Mouse (Mus musculus) layer of hippocampus, adult 2 months (tissue): ENCODE data around the gene Wdr70. TPM values are rescaled to one million over a fixed set of nuclear protein-coding genes. Genes with fewer than 3 reads are reported as not detected.

Source experiments
- DNase-seq, 2 experiments: peaks; one replicate each; pipeline ENCODE4 v3.0.0; 2022; ENCODE audit warnings: low spot score in 2 of 2
- H3K27ac ChIP-seq: fragments of 200-600 bp; 2 replicates; pipeline ENCODE4 v1.8.1; 2022
- H3K4me3 ChIP-seq: fragments of 200-600 bp; 2 replicates; pipeline ENCODE4 v1.8.1; 2022; ENCODE audit warnings: mild to moderate bottlenecking
- CTCF ChIP-seq: fragments of 200-600 bp; conservative IDR thresholded peaks from 2 replicates; pipeline ENCODE4 v1.8.1; 2022; ENCODE audit warnings: antibody characterized with exemption, mild to moderate bottlenecking, moderate library complexity
- total RNA-seq, 2 experiments: library from RNA; stranded (reverse); gene quantifications; 2 replicates each; pipeline ENCODE4 v1.2.3; 2021

The Wdr70 gene
- total RNA-seq, 2 experiments from 2014 or later: 30.5 to 33.5 TPM

DNA sequence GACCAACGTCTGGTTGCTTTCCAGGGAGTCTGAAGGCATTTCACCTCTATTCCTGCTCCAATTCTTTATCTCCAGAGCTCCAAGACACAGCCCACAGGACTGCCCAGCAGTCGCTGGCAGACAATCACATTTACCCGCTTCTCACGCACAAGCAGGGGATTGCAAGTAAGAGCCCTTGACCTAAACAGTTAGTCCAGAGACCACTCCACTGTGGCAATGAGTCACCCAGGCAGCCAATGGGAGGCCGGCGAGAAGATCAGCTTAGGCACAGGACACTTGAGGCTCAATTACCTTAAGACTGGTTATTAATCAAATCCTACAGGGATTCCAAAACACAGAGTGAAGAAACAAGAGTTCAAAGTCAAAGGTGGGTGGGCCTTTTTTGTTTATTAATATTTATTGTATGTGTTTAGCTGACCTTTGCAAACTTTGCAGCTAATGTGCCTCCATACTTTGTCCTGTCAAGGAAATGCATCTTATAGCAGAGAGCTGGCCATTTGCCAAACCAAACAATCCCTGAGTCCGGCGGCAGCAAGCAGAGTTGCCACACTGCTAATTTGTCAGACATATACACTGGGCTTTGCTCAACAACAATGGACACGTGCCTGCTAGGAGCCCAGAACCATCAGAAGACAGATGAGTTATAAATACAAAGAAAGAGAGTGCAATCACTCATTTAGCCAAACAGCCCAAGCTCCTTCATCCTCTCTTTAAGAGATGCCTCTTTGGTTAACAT, 207.3 kb downstream of the Wdr70 start:
- DNase-seq: no peak
- H3K27ac ChIP-seq: no peak overlapping the region
- TF ChIP-seq CTCF: no peak
- no peak overlapping the region for H3K4me3 ChIP-seq

DNA sequence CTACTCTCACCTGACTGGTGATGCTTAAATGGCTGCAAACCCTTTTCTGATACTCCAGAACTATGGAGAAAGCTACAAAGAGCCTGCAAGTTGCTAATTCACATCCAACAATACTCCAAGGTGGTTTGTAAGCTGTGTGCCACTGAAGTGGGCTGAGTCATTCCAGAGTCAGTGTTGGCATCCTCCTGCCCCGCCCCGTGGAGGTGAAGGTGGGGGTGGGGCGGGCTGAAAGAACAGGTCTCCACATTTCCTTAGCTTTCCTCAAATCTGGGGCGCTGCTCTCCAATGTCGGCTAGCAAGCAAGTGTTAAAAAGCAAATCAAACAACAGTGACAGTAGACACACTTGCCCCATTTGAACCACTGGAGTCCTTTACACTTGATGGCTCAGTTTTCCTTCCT, 208.7 kb downstream of the Wdr70 start:
- H3K27ac ChIP-seq: no peak overlapping the region
- DNase-seq: no peak
- H3K4me3 ChIP-seq: no peak overlapping the region
- TF ChIP-seq CTCF: no peak

DNA sequence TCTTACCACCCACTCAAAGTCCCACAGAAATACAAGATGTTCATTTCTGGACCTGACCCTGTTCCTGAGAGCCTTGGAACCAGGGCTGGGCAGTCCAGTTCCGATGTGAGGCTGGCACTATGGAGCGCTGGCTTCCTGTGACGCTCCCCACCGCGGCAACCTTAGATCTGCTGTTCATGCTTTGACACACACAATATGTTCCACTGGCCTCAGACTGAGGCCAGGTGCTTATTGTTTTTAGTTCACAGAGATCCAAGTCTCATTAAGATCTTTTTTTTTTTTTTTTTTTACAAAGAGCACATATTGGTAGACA, 209.7 kb downstream of the Wdr70 start:
- TF ChIP-seq CTCF: no peak
- Histone ChIP-seq H3K27ac (no peak overlapping the region), H3K4me3 (no peak overlapping the region)
- DNase-seq: no peak

- DNase-seq: no peak
- Histone ChIP-seq H3K27ac (no peak overlapping the region), H3K4me3 (no peak overlapping the region)
- no peak for TF ChIP-seq CTCF
Observed at GRCm38 (mm10) chr15:7888617-7889361, 210.2 kb downstream of the Wdr70 start.

GRCm38 (mm10) chr15:7886591-7886990, 212.4 kb downstream of the Wdr70 start:
- DNase-seq: no peak
- no peak overlapping the region for H3K27ac ChIP-seq
- no peak overlapping the region for H3K4me3 ChIP-seq
- TF ChIP-seq CTCF: no peak

- TF ChIP-seq CTCF: no peak
- no peak for DNase-seq
- Histone ChIP-seq H3K4me3 (no peak overlapping the region), H3K27ac (no peak overlapping the region)
Observed at GRCm38 (mm10) chr15:7885106-7885505, 213.9 kb downstream of the Wdr70 start.

GRCm38 (mm10) chr15:7884181-7884580, 214.8 kb downstream of the Wdr70 start:
- no peak for DNase-seq
- H3K27ac ChIP-seq: no peak overlapping the region
- H3K4me3 ChIP-seq: no peak overlapping the region
- TF ChIP-seq CTCF: no peak

DNA sequence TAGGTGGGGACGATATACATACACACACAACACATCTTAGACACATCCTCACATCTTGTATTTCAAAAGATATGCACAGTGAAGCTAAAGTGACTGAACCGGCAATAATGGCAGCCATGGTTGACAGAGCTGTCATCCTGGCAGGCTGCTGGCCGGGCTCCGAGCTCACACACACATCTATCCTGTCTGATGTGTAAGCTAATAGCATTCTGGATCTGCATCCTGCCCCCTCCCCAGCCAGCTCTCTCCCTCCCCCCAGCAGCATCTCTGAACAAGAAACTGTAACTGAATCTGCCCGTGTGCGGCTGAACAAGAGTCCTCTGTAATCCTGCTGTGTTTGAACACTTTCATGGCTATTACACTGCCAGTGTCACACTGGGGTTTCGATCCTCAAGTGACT, 219.1 kb downstream of the Wdr70 start:
- no peak for TF ChIP-seq CTCF
- H3K27ac ChIP-seq: no peak overlapping the region
- H3K4me3 ChIP-seq: no peak overlapping the region
- no peak for DNase-seq

GRCm38 (mm10) chr15:7878861-7879260, 220.1 kb downstream of the Wdr70 start:
- H3K4me3 ChIP-seq: no peak overlapping the region
- TF ChIP-seq CTCF: no peak
- no peak for DNase-seq
- H3K27ac ChIP-seq: no peak overlapping the region

- DNase-seq: no peak
- no peak for TF ChIP-seq CTCF
- H3K27ac ChIP-seq: no peak overlapping the region
- H3K4me3 ChIP-seq: no peak overlapping the region
Observed at GRCm38 (mm10) chr15:7877560-7878467, 221.2 kb downstream of the Wdr70 start.

DNA sequence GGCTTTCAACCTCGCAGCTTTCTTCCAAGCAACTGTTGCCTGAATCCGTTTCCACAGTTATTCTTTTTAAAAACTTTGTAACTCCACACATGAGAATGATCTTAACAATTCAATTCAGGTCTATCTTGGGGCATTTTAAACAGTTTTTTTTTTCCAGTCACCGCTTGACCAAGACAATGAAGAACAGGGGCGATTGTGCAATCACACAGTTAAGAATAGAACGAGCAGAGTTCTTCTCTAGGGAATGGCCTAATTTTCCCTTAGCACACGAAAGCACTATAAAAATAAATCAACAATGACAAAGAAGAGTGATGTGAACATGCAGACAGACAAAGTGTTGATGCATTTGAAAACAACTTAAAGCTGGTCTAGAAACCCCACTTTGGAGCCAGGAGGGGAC, 223.1 kb downstream of the Wdr70 start:
- Histone ChIP-seq H3K4me3 (no peak overlapping the region), H3K27ac (no peak overlapping the region)
- no peak for TF ChIP-seq CTCF
- DNase-seq: no peak

- Histone ChIP-seq H3K4me3 (no peak overlapping the region), H3K27ac (no peak overlapping the region)
- no peak for DNase-seq
- no peak for TF ChIP-seq CTCF
Observed at GRCm38 (mm10) chr15:7872473-7872872, 226.5 kb downstream of the Wdr70 start.

- TF ChIP-seq CTCF: no peak
- H3K27ac ChIP-seq: no peak overlapping the region
- no peak for DNase-seq
- H3K4me3 ChIP-seq: no peak overlapping the region
Observed at GRCm38 (mm10) chr15:7865305-7865704, 233.7 kb downstream of the Wdr70 start.

DNA sequence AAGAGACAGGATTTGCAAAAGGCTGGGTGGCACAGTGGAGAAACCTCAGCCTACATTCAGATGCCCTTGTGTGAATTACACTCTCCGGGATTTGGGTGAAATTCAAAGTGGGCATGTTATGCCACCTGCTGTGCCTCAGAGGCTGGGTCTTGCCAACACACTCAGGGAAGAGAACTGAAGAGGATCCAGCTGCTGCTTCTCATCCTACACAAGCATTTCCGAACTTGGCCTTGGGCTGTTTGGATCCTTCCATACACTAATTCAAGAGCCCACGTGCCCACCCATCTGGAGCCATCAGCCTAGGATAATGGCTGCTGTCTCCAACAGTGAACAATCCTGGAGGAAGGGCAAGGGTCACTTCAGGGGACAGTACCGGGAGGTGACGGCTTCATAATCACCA, 235.7 kb downstream of the Wdr70 start:
- no peak for TF ChIP-seq CTCF
- Histone ChIP-seq H3K27ac (no peak overlapping the region), H3K4me3 (no peak overlapping the region)
- no peak for DNase-seq
